Mouse (Mus musculus) heart, adult 2 months (tissue): ENCODE data around the gene Map3k20. TPM values are rescaled to one million over a fixed set of nuclear protein-coding genes. Genes with fewer than 3 reads are reported as not detected.

Experiments
- DNase-seq, 2 experiments: peaks; one replicate each; pipeline ENCODE4 v3.0.0; 2021
- H3K27ac ChIP-seq: fragments of 200-600 bp; 2 replicates; pipeline ENCODE4 v1.8.1; 2022
- H3K27me3 ChIP-seq: fragments of 200-500 bp; 2 replicates; pipeline ENCODE4 v1.6.1; 2012; ENCODE audit warnings: mild to moderate bottlenecking, low read length, inconsistent platforms, mixed read lengths; ENCODE audit not compliant: control insufficient read depth, insufficient read depth
- H3K36me3 ChIP-seq: fragments of 200-500 bp; 2 replicates; pipeline ENCODE4 v1.6.1; 2012; ENCODE audit warnings: low read length, inconsistent platforms; ENCODE audit not compliant: control insufficient read depth, insufficient read depth
- H3K4me1 ChIP-seq: fragments of 200-500 bp; 2 replicates; pipeline ENCODE4 v1.6.1; 2011; ENCODE audit warnings: low read length; ENCODE audit not compliant: control insufficient read depth, insufficient read depth
- H3K4me3 ChIP-seq: fragments of 200-600 bp; 2 replicates; pipeline ENCODE4 v1.8.1; 2022
- H3K79me2 ChIP-seq: fragments of 200-500 bp; replicated peaks from 2 replicates; pipeline ENCODE4 v1.6.1; 2012; ENCODE audit warnings: mild to moderate bottlenecking, inconsistent platforms, low read length, moderate library complexity, mixed read lengths; ENCODE audit not compliant: control insufficient read depth, insufficient read depth
- H3K9ac ChIP-seq: fragments of 200-500 bp; 2 replicates; pipeline ENCODE4 v1.6.1; 2012; ENCODE audit warnings: low read depth, mild to moderate bottlenecking, control low read depth, inconsistent platforms, low read length, mixed read lengths
- CTCF ChIP-seq: fragments of 200-600 bp; IDR thresholded peaks from 2 replicates; pipeline ENCODE4 v1.8.1; 2022; ENCODE audit warnings: antibody characterized with exemption, mild to moderate bottlenecking, moderate library complexity
- EP300 ChIP-seq: fragments of 200-500 bp; IDR thresholded peaks from 2 replicates; pipeline ENCODE4 v1.6.1; 2011; ENCODE audit warnings: low read depth, low read length, control low read depth; ENCODE audit not compliant: insufficient read depth
- POLR2A ChIP-seq: fragments of 200-500 bp; IDR thresholded peaks from 2 replicates; pipeline ENCODE4 v1.6.1; 2011; ENCODE audit warnings: mild to moderate bottlenecking, low read depth, low read length, control low read depth; ENCODE audit not compliant: insufficient read depth
- WGBS: fragments of 180-500 bp; shearing (Covaris S2); methylation state at CpG from one replicate; pipeline ENCODE4 v1.1.7; 2018; 5-methylcytosine and 5-hydroxymethylcytosine counted together
- intact Hi-C: fragments of 180-260 bp; cut with DNase I; formaldehyde crosslinking; loops from one replicate; pipeline ENCODE4 v1.15.1; 2025
- polyA plus RNA-seq: library from polyadenylated mRNA; depleted of rRNA; stranded (reverse); fragments of >200 nt; gene quantifications from 2 replicates; pipeline ENCODE4 v1.2.3, GENCODE M21; 2012
- total RNA-seq, 2 experiments: library from RNA; stranded (reverse); gene quantifications; 2 replicates each; pipeline ENCODE4 v1.2.3; 2021

The Map3k20 gene
- total and polyA plus RNA-seq, 3 experiments: 75.1 to 303 (median 275) TPM

DNA sequence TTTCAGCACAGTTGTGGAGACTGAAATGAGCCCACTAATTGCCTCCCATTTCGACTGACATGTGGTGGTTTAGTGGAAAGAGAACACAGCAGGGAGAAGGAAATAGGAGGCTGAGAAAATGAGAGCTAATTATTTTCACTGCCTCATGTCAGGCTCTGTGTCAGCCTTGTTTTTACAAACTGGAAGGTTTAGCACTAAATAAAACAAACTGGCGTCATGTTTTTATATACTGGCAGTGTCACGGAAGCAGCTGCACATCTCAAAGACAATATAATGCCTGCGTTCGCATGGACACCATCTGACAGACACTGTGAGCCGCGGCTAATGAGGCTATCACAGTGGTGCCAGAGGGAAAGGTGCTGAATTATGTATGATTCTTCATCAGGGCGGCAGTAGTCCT lies 141.3 kb downstream of the Map3k20 start:
- no peak overlapping the region for H3K4me3 ChIP-seq
- no peak overlapping the region for H3K9ac ChIP-seq
- no peaks in the 10 kb centered on the region for H3K36me3 ChIP-seq
- TF ChIP-seq EP300 (no peak), CTCF (no peak), POLR2A (no peak)
- intact Hi-C loops: no loop called here
- no peaks in the 10 kb centered on the region for H3K27me3 ChIP-seq
- H3K27ac ChIP-seq: no peak overlapping the region
- no peak for DNase-seq
- H3K4me1 ChIP-seq: no peaks in the 10 kb centered on the region; the same call in 1 of the 2 replicates
- H3K79me2 ChIP-seq: no peaks in the 10 kb centered on the region
- WGBS: 82% methylated on average over 8 of the region's 8 CpGs

DNA sequence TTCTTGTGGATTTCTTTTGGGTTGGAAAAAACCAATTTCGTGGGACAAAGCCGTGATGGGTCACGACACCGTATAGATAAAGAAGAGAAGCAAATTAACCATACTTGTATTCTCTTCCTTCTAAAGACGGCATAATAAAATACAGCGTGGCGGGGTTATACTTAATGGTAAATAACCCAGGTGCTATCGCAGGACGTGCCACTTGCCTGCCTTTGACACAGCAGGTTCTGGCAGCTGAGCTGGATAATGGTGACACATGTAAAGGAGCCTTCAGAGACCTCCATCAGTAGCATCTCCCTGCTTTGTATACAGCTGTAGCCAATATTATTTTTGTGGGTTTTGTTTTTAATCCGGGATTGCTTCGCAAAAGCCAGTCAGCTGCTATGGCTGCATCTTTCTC lies 141.9 kb downstream of the Map3k20 start:
- DNase-seq: no peak
- WGBS: 91% methylated on average over 11 of the region's 11 CpGs

DNA sequence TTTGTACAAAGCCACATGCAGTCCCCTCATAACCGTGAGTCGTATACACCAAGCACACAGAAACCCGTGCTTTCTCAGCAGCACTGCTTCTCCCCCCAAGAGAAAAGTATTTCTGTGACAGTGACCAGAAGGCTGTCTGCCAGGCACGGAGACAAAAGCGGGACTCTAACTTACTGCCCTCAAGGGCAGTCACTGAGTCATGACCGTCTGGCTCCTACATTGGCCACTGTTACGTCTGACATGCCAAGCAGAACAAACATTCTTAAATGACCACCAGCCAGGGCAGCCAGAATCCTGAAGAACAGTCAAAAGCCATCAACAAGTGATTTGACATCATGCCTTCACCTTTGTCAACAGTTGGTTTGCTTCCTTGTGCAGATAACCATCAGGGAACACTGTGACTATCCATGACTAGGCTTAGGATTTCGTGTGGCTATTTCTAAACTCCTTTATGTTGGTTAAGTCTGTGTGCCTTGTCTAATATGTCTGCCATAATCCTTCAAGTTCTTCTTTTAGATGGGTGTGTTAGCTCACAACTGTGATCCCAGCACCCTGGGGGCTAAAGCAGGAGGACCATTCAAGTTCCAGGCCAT lies 153.6 kb downstream of the Map3k20 start:
- Histone ChIP-seq H3K27me3 (no peaks in the 10 kb centered on the region), H3K4me1 (no peaks in the 10 kb centered on the region), H3K9ac (no peak overlapping the region), H3K4me3 (no peak overlapping the region), H3K36me3 (no peaks in the 10 kb centered on the region), H3K27ac (no peak overlapping the region), H3K79me2 (no peaks in the 10 kb centered on the region)
- 85% methylated on average over 8 of the region's 8 CpGs for WGBS
- no peak for TF ChIP-seq CTCF
- intact Hi-C loops: no loop called here
- DNase-seq: no peak

More for the DNA sequence above, 141.9 kb downstream of the Map3k20 start:
- Histone ChIP-seq H3K4me3 (no peak overlapping the region), H3K27ac (no peak overlapping the region), H3K4me1 (no peaks in the 10 kb centered on the region; the same call in 1 of the 2 replicates), H3K27me3 (no peaks in the 10 kb centered on the region), H3K79me2 (no peaks in the 10 kb centered on the region), H3K9ac (no peak overlapping the region), H3K36me3 (no peaks in the 10 kb centered on the region)
- no peak for TF ChIP-seq POLR2A
- no peak for TF ChIP-seq EP300
- no peak for TF ChIP-seq CTCF
- intact Hi-C loops: no loop called here

DNA sequence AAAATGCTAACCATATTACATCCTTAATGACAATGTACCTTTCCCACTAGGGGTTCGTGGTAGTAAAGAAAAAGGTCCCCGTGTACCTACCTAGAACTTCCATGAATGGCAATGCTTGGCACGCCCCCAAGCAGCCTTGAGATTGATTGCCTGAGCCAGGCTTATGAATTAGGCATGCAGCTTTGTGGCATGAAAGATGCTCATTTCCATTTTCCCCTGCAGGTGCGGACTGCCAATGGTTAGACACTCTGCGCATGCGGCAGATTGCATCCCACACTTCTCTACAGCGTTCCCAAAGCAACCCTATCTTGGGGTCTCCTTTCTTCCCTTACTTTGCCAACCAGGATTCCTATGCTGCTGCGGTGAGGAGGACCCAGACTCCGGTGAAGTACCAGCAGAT lies 155.6 kb downstream of the Map3k20 start:
- H3K4me3 ChIP-seq: no peak overlapping the region
- no peak for TF ChIP-seq EP300
- no peak for TF ChIP-seq POLR2A
- TF ChIP-seq CTCF: no peak
- no peaks in the 10 kb centered on the region for H3K79me2 ChIP-seq
- H3K27me3 ChIP-seq: no peaks in the 10 kb centered on the region
- intact Hi-C loops: no loop called here
- 94% methylated on average over 9 of the region's 9 CpGs for WGBS
- H3K9ac ChIP-seq: no peak overlapping the region
- H3K36me3 ChIP-seq: no peaks in the 10 kb centered on the region
- H3K4me1 ChIP-seq: no peaks in the 10 kb centered on the region
- no peak for DNase-seq
- no peak overlapping the region for H3K27ac ChIP-seq

DNA sequence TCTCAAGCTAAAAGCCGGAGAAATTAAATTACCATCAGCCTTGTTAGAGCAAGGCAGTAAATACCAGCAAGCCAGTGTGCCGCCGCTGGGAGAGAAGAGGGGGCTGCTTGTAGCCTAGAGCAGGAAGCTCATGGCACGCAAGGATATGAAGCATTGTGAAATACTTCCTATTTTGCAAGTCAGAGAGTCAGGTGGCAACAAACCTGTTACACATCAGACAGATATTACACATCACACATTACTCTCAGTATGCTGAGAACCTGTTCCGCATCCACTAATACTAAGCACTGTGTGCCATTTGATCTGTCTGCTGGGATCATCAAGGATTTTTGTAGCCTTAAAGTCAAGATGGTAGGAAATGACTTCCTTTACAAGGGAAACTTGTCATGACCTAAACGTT lies 157.4 kb downstream of the Map3k20 start:
- Histone ChIP-seq H3K79me2 (no peaks in the 10 kb centered on the region), H3K27ac (no peak overlapping the region), H3K36me3 (no peaks in the 10 kb centered on the region), H3K27me3 (no peaks in the 10 kb centered on the region), H3K9ac (no peak overlapping the region), H3K4me1 (no peaks in the 10 kb centered on the region), H3K4me3 (no peak overlapping the region)
- intact Hi-C loops: no loop called here
- TF ChIP-seq EP300 (no peak), POLR2A (no peak), CTCF (no peak)
- WGBS: 95% methylated on average over 6 of the region's 6 CpGs
- no peak for DNase-seq

DNA sequence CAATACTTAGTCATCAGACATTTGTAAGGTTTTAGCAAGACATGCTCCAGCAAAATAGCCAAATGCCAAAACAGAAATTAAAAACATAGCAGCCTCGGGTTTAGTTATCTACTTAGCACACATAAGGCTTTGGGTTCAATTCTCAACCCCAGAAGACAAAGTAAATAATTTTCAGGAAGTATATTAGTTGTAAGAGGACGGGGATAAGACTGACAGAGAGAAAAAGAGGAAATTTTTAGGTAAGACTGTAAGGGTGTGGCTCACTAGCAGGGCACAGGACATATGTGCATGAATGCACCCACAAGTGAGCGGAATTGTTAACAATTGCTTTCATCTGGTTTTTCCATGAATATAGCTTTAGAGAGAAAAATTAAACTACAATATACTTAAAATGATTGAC lies 158.5 kb downstream of the Map3k20 start:
- Histone ChIP-seq H3K36me3 (no peaks in the 10 kb centered on the region), H3K9ac (no peak overlapping the region), H3K4me1 (no peaks in the 10 kb centered on the region), H3K27me3 (no peaks in the 10 kb centered on the region), H3K79me2 (no peaks in the 10 kb centered on the region), H3K4me3 (no peak overlapping the region), H3K27ac (no peak overlapping the region)
- no peak for TF ChIP-seq POLR2A
- no peak for TF ChIP-seq CTCF
- intact Hi-C loops: no loop called here
- no peak for DNase-seq
- WGBS: 77% methylated on average over 3 of the region's 3 CpGs
